Mouse (Mus musculus): ENCODE results near the gene Nbeal2. TPM values are rescaled to one million over a fixed set of nuclear protein-coding genes. Genes with fewer than 3 reads are reported as not detected.

The Nbeal2 gene
- total RNA-seq, 2 experiments from 2014 or later: 8.2 to 8.7 TPM

DNA sequence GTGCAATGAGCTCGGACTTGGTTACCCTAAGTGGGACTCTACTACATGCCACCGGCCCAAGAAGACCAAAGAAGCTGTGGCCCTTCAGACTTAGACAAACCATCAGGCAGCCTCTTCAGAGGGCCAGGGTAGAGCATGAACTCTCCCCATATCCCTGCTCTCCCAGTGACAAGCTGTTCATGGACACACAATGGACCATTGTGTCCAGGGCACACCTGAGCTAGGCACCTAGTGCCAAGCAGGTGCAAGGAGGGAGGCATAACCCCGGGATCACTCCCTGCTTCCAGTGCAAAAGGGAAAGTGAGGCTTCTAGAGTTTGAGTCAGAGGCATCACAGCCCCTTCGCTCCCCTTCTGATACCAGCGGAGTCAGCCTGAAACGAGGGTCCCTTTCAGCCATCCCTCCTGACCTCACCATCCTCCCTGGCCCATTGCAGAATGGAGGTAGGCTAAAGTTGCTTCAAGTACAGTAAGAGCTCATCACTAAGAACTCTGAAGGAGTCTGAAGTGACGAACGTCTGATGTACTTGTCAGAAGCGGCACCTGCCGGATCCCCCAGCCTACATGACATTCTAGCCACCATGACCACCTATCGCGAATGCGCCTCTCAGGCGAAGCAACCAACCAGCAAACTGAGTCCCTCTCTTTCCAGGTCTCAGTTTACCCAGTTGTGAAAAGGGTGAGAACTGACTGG is 852 bp downstream of the Nbeal2 start:
- DNase-seq (ENCODE audit: low spot score): no peak
- intact Hi-C loops (cut with DNase I): no loop called here

DNA sequence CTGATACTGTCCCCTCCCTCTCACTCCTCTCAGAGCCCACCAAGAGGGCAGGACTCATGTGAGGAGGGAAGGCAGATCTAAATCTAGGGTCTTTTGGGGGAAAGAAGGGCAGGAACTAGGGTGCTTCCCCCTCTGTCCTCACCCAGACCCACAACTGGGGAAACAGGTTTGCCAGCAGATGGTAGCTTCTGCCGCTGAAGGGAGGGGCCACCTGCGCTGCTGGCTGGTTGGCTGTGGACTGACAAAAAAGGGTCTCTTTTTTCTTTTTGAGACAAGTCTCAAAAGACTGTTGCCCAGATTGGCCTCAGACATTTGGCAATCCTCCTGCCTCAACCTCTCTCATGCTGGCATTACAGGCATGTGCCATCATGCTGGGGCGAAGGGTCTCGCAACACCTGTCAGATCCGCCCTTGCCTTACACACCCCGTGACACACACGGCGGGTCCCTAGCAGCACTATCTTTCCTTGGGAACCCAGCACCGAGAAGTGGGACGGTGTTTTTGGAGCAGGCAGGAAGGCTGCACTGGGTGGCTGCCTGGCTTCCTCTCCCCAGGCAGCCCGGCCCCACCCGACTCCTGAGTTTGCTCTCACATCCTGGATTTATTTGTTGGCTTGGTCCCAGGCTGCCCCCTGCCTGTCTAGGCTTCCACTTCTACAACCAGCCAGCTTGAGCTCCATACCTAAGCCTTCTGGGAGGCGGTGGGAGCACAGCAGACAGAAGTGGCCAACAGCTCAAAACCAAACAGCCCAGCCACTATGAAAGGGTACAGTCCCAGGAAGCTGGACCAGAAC is 1.8 kb downstream of the Nbeal2 start:
- intact Hi-C loops (cut with DNase I): no loop called here
- DNase-seq (ENCODE audit: low spot score): peak; percentile 51

DNA sequence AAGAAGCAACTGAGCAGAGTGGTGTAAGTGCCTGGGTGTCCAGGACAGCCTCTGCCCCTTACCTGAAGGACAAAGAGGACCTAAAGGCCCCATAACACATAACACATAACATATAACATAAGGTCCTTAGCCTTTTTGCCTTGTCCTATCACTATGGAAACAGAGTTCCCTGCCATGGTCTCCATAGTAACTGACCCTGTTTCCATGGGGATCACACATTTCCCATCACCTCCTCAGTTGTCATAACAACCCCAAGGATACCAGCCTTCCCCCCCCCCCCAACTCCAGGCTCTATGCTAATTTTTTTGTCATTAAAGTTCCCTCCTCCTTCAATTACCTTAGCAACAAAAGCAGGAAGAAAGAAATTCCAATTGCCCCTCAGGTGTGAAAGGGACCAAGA is 4.2 kb downstream of the Nbeal2 start:
- intact Hi-C loops (cut with DNase I): loop anchor here (10.0 kb wide), 1 partner anchor 225 kb away; the partner anchor contains the start of gene Als2cl

DNA sequence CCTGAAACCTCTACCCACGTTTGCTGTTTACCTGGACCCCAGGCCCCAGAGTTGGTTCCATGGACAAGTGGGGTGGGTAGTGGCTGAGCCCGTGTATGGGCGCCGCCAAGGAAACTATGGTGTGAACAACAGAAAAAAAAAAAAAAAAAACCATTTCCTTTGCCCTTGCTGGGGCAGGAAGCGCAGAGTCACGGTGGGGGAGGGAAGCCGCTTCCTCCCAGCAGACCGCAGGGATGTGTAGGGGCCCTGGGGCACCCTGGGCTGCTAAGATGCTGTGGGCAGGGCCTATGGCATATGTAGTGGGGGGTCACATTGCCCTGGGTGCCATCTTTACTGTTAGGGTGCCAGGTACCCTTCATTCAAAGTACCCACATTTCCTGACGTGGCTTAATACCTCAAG is 8.7 kb downstream of the Nbeal2 start:
- intact Hi-C loops (cut with DNase I): loop anchor here (10.0 kb wide), 1 partner anchor 230 kb away; the partner anchor contains the start of gene Als2cl
- no peak for DNase-seq (ENCODE audit: low spot score)

More for the DNA sequence above, 4.2 kb downstream of the Nbeal2 start:
- no peak for DNase-seq (ENCODE audit: low spot score)

DNA sequence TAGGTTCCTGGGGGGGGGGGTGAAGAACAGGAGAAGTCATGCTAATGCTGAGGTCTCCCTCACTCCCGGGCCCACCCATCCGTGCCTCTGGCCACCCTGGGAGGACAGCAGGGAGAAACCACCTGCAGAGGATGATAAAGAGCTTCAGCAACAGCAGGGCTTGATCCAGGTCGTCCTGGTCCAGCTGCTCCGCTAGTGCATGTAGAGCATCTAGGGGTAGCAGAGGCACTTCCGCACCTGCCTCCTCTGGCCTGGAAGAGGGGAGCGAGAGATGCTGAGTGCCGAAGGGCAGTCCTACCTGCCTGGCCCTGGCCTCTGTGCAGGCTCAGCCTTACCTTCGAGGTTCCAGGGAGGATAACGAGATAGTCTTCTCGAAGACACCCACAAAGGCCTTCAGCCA is 9.7 kb downstream of the Nbeal2 start:
- DNase-seq (ENCODE audit: low spot score): no peak
- intact Hi-C loops (cut with DNase I): loop anchor here (10.0 kb wide), 1 partner anchor 231 kb away; the partner anchor contains the start of gene Als2cl

DNA sequence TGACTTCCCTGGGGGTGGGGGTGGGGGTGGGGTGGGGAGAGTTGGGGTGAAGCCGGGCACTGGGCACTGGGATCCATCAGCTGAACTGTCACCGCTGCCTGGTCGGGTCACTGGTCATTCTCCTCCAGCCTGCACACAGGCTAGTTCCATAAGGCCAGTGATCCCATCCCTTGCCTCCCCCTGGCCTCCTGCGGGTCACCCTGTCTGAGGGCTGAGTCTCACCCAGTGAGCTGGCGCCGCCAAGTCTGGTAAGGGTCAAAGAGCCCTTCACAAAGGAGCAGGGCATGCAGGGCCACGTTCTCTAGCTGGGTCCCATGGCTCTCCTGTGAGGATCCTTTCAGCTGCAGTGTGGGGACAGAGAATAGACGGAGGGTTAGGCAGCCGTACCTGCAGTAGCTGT is 10.2 kb downstream of the Nbeal2 start:
- intact Hi-C loops (cut with DNase I): loop anchor here (10.0 kb wide), 1 partner anchor 231 kb away; the partner anchor contains the start of gene Als2cl
- no peak for DNase-seq (ENCODE audit: low spot score)

DNA sequence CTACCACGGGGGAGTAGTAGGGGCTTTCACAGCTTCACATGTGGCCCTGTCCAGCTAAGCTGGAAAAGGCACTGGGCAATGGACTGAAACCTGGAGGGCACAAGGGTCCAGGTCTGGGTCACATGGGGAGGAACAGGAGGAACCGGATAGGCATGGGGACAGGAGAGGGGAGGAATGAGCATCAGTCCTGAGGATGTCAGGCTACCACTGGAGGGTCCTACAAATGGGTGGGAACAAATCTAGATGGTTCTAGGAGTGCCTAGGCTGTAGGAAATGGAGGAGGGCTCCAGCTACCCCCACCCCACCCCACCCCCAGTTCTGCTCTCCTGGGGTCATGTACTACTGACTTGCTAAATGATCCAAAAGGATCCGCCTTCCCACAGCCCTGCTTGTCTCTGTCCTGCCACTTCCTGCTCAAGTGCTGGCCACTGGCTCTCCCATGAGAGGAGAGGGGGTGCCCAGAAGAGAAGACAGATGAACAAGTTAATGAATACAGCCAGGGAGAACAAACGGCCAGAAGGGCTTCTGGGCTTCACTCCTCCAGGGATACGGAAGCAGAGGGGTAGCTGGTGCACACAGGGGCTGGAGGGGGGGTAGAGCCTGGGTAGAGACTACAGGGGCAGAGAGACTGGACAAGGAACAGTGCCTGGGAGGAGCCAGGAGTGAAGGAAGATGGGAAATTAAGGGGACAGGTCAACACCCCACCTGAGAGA is 11.0 kb downstream of the Nbeal2 start:
- no peak for DNase-seq (ENCODE audit: low spot score)
- intact Hi-C loops (cut with DNase I): loop anchor here (10.0 kb wide), 1 partner anchor 232 kb away; the partner anchor contains the start of gene Als2cl

DNA sequence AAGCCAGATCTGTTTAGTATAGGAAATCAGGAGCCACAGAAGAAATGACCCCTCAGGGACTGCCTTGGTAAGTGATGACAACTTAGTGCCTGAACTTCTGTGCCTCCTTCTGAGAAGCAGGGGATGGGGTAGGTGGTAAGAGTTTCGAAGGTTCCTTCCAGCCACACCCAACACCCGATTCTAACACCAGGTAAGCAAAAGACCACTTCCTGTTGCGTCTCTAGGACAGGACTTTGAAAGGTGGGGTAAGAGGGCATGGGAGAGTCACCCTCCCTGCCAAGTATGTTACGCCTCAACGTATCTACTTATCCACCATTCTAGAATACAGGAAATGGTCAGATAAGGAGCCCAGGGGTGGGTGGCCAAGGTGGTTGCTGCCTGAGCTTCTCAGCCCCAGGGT is 13.0 kb downstream of the Nbeal2 start:
- no peak for DNase-seq (ENCODE audit: low spot score)
- intact Hi-C loops (cut with DNase I): loop anchor here (10.0 kb wide), 1 partner anchor 234 kb away; the partner anchor contains the start of gene Als2cl

DNA sequence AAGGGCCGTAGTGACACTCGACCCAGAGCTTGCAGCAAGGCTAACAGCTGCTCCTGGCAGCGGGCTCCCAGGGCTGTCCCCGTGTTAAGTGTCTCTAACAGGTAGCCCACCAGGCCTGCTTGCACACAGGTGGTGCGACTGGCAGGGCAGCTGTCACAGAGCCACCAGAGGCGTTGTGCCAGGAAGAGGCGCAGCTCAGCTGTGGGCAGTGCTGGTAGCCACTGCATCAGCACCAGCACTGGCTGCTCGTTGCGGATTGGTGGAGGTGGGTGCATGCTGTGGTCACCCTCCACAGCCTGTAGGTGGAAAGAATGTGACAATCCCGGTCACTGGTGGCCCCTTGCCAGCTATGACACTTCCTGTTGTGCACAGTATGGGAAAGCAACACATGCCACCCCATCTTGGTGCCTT is 15.3 kb downstream of the Nbeal2 start:
- intact Hi-C loops (cut with DNase I): no loop called here
- no peak for DNase-seq (ENCODE audit: low spot score)

DNA sequence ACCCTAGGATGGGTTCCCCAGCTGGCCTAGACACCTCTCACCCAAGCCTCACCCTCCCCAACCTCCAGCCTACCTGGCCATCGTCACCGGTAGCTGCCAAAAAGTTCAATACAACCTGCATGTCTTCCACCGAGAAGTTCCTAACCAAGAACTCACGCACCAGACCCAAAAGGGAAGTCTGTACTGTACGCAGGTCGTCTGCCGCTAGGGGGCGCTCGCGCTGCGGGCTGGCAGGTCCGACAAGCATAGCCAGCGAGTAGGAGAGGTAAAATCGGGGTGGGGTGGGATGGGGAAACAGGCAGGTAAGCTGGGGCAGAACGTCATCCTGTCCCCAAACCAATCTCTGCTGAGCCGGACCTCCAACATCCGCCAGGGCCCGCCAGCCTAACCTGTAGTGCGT is 18.7 kb downstream of the Nbeal2 start:
- intact Hi-C loops (cut with DNase I): loop anchor here (1.0 kb wide), 1 partner anchor 74 kb away; no protein-coding TSS in a partner anchor
- peak; percentile 61 for DNase-seq (ENCODE audit: low spot score)

DNA sequence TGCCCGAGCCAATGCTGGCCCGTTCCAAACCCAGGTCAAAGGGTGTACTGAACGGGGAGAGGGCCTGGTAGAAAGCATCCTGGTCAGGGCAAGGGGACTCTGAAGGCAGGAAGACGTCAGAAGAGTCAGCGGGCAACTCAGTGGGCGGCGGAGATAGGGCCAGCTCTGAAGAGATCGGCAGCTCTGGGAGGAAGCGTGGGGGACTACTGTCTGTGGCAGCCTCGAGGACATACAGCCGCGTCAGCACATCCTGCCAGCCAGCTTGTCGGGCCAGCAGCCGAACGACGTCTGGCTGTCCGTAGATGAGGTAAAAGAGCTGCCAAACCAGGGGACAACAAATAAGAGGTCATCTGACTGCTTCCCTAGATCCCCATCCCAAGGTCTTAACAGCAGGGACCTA is 20.1 kb downstream of the Nbeal2 start:
- intact Hi-C loops (cut with DNase I): no loop called here
- DNase-seq (ENCODE audit: low spot score): no peak

DNA sequence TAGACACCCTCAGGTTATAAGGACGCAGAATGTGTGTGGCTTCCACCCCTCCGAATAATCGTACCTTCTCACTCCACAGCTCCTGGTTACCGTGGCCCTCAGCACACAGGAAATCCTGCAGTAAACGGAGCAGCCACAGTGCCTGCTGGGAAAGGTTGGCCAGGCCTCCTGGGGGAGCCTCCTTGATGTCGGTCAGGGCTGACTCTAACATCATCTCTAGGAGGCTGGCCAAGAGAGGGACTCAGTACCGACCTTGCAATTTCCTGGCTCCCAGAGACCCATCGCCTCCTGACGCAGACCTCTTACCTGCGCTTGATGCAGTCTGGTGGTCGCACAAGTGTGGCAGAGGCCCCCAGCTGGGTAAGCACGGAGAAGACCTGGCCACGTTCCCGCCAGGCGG is 21.3 kb downstream of the Nbeal2 start:
- intact Hi-C loops (cut with DNase I): no loop called here

DNA sequence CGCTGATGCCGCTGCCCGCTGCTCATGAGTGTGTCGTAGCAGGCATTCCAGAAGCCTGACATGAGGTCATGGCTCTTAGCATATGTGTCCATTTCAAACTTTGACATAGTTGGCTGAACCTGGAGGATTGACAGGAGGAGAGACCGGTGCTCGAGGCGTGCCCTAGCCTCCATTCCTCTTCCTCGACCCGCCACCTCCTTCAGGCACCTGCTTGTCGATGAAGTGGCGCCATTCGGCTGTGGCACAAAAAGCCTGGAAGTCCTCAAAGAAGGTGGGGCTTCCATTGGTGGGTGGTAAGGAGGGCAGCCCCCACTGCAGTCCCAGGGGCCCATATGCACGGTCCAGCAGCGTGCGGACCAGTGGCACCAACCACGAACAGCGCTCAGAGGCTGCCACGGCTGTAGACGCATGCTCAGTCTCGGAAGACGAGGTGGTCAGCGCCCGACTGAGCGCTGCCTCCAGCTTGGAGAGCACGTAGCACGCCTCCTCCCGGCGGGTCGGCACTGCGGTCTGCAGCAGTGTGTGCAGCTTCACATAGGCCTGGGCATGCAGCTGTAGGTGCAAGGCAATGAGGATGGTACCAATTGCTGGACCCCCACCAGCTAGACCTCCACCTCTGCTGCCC is 22.2 kb downstream of the Nbeal2 start:
- intact Hi-C loops (cut with DNase I): no loop called here
- DNase-seq (ENCODE audit: low spot score): no peak

More for the DNA sequence above, 21.3 kb downstream of the Nbeal2 start:
- no peak for DNase-seq (ENCODE audit: low spot score)

DNA sequence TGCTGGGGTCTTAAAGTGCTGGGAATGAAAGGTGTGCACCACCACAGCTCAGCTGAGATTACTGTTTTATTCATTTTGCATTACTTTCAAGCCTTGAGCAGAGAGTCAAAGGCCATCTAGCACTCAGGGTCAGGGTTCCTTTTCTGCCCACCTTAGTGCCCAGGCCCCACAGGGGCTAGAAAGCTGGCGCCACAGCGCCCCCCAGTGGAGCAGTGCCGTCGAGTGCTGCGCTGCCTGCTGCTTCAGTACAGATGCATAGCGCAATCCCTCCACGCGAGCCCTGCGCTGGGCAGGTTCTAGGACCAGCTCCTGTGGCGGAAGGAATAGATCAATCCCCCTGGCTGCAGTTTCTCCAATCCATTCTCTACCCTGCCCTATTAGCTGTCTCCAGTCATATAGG is 22.8 kb downstream of the Nbeal2 start:
- intact Hi-C loops (cut with DNase I): no loop called here
- DNase-seq (ENCODE audit: low spot score): no peak

DNA sequence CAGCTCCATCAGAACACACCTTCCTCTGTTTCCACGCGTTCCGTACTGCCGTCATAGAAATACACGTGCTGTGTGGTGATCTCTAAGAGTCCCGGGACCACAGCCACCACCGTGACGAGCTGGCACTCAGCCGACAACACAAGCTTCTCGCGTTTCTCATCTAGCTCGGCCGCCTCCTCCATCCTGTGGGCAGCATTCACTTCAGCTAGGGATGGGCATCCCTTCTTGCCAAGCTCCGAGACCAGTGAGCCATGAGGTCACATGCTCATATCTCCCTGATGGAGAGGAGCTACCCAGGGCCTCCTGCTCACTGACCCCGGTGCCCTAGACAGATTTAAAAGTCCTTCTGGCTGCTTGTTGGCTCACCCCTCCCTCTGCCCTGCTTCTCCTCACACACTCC is 23.8 kb downstream of the Nbeal2 start:
- intact Hi-C loops (cut with DNase I): no loop called here

DNA sequence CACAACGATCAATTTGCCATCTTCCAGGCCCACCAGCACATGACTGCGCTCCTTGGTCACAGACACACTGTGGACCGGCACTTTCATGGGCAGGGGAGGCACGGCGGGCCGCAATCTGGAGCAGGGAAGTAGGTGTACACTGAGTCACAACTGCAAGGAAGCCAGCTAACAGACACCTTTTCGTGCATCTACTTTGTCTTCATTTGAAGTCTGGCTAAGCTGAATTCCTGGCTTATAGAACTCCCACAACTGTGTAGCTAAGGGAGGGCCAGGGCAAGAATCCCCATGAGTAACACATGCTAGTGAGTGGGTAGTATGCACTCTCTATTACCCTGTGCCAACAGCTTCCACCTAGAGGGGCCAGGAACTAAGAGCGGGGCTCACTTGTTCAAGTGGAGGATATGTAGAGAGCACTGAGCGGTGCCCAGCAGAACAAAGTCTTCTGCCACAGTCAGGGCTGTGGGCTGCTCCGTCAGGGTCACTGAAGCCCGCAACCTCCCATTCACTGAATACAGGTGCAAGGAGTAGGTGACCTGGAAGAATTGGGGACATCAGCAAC is 28.5 kb downstream of the Nbeal2 start:
- no peak for DNase-seq (ENCODE audit: low spot score)
- intact Hi-C loops (cut with DNase I): loop anchor here (5.0 kb wide), 1 partner anchor 178 kb away; no protein-coding TSS in a partner anchor

More for the DNA sequence above, 23.8 kb downstream of the Nbeal2 start:
- no peak for DNase-seq (ENCODE audit: low spot score)

DNA sequence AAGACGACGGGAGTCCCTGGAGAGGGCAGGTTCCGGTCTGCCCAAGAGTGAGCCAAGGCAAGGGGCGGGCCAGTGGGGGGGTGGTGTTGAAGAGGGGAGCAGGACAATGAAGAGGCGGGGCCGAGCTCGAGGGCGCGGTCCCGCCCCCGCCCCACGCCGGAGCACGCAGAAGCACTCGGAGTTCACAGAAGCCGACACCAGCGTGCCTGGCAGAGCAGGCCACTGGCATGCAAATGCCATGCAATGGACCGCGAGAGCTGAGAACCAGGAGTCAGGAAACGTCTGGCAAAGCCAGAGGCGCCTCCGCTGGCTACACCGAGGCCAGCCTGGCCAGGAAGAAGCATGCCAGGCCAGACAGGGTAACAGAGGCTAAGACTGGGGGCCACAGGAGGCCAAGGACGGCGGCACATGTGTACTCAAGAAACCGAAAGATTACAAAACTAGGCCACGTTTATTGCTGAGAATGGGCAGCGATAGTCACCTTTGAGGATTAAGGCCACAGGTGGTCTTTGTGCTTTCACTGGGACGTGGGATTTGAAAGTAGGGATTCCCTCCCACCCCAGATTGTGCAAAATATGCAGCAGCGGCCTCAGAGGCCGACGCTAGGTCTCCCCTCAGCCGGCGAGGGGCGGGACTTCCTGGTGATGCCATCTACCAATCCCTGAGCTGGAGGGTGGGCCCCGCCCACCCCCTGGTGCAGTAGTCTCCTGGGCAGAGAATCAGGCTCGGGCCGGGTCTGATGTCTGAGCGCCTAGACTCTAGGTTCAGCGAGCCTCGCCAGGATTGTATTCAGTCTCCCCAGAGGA is 29.4 kb downstream of the Nbeal2 start, which contains the start of gene Nradd:
Gene Nradd, minus strand, starts transcription at position 92 of the 806 bp plus-strand sequence.
- intact Hi-C loops (cut with DNase I): loop anchor here (5.0 kb wide), 1 partner anchor 177 kb away; no protein-coding TSS in a partner anchor
- peak; percentile 79 for DNase-seq (ENCODE audit: low spot score)

DNA sequence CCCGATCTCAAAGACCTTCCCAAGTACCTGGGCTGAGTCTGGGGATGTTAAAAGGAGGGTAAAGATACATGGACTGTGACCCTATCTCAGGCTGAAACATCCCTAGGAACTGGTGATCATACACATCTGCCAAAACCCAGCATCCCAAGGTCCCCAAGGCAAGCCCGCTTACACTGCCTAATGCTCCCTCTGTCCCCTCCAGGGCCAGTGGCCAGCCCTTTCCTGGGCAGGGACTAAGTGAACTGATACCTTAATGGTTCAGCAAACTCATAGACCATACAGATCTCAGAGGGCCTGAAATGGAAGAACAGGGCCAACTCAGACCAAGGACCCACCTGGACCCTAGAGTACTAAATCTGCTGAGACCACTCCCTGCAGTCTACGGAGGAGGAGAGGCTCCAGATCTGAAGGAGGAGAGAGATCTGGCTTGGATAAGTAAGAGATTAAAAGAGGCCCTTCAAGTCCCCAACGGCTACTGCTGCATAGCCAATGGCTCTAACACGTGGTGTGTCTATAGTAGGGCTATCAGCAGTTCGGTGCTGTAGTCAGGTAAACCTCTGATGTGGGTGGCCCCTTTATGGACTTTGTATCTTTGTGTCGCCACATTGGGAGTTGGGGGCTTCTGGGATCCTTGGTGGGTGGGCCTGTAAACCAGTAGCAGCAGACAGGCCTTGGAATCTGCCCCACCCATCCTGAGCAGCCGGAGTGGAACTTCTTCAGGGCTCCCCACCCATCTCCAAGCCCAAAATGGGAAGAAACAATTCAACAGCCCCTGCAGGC is 30.4 kb downstream of the Nbeal2 start:
- intact Hi-C loops (cut with DNase I): no loop called here
- no peak for DNase-seq (ENCODE audit: low spot score)

Measured in heart, postnatal 25 days (tissue).